Mouse (Mus musculus) liver, adult (tissue): ENCODE results near the gene Pctp.

ENCODE experiments used
- GATA4 ChIP-seq: IDR thresholded peaks from 2 replicates; pipeline ENCODE4 v1.6.1; 2014; ENCODE audit warnings: mild to moderate bottlenecking, low read length; ENCODE audit not compliant: insufficient replicate concordance

Pctp gene

GRCm38 (mm10) chr11:90002231-90002986 lies at the start of gene Pctp:
Gene Pctp (minus strand): TSS chr11:90002894.
- TF ChIP-seq GATA4 = peak; percentile 18; the same call in 1 of the 2 replicates

GRCm38 (mm10) chr11:90050016-90050415 lies 47.3 kb upstream of the Pctp start:
- no peak for TF ChIP-seq GATA4

GRCm38 (mm10) chr11:90047271-90047670 lies 44.6 kb upstream of the Pctp start:
- no peak for TF ChIP-seq GATA4

GRCm38 (mm10) chr11:90046211-90046610 lies 43.5 kb upstream of the Pctp start:
- no peak for TF ChIP-seq GATA4

- TF ChIP-seq GATA4 = no peak
Measured at GRCm38 (mm10) chr11:90044459-90044858, 41.8 kb upstream of the Pctp start.

GRCm38 (mm10) chr11:90038022-90038421 lies 35.3 kb upstream of the Pctp start:
- TF ChIP-seq GATA4 = no peak

GRCm38 (mm10) chr11:90036416-90036815 lies 33.7 kb upstream of the Pctp start:
- TF ChIP-seq GATA4 = no peak

GRCm38 (mm10) chr11:90035532-90035931 lies 32.8 kb upstream of the Pctp start:
- TF ChIP-seq GATA4 = no peak

GRCm38 (mm10) chr11:90034646-90035045 lies 32.0 kb upstream of the Pctp start:
- TF ChIP-seq GATA4 = no peak

- TF ChIP-seq GATA4 = no peak
Measured at GRCm38 (mm10) chr11:90033442-90033841, 30.7 kb upstream of the Pctp start.

GRCm38 (mm10) chr11:90032807-90033206 lies 30.1 kb upstream of the Pctp start:
- no peak for TF ChIP-seq GATA4

- TF ChIP-seq GATA4 = no peak
Measured at GRCm38 (mm10) chr11:90031076-90031475, 28.4 kb upstream of the Pctp start.

GRCm38 (mm10) chr11:90030557-90030956 lies 27.9 kb upstream of the Pctp start:
- no peak for TF ChIP-seq GATA4

GRCm38 (mm10) chr11:90029841-90030398 lies 27.2 kb upstream of the Pctp start, which contains the start of gene Tmem100:
Gene Tmem100 (plus strand): TSS chr11:90030348.
- no peak for TF ChIP-seq GATA4

- TF ChIP-seq GATA4 = no peak
Measured at GRCm38 (mm10) chr11:90029354-90029753, 26.7 kb upstream of the Pctp start.

- TF ChIP-seq GATA4 = no peak
Measured at GRCm38 (mm10) chr11:90028746-90029145, 26.1 kb upstream of the Pctp start.

- no peak for TF ChIP-seq GATA4
Measured at GRCm38 (mm10) chr11:90027216-90027615, 24.5 kb upstream of the Pctp start.

- no peak for TF ChIP-seq GATA4
Measured at GRCm38 (mm10) chr11:90026802-90027174, 24.1 kb upstream of the Pctp start.
